8 mouse cellular contexts compared by ENCODE assay signal in genomic region chr2:143945466-143946075, GRCm38 (mm10). TPM values are rescaled to one million over a fixed set of nuclear protein-coding genes. Genes with fewer than 3 reads are reported as not detected.
A peak's percentile ranks its signal among the peaks of the same experiment; 100 is the strongest.
DNase-seq lines count a peak whose midpoint lies in the region; TF ChIP-seq lines count a peak whose summit lies in the region.

No protein-coding gene starts in this region.

- peaks cover 9% of the 10 kb centered on the region for H3K79me3 ChIP-seq in C2C12 (ENCODE audit: low read depth)

- TF ChIP-seq CTCF in gastrocnemius, adult 2 months (IDR thresholded peaks at IDR 0.05), result peak; percentile 62
- TF ChIP-seq CTCF in C2C12 (IDR thresholded peaks at IDR 0.05; ENCODE audit: control insufficient read depth, insufficient read depth, insufficient read length), result peak; percentile 29
- peak; percentile 75; the same call in 1 of the 2 replicates for TF ChIP-seq CTCF in small intestine, adult 2 months (IDR thresholded peaks at IDR 0.05; ENCODE audit: extremely low read depth, insufficient read length, insufficient replicate concordance, low read depth, low read length)

- H3K4me1 ChIP-seq in small intestine, adult 2 months (ENCODE audit: control insufficient read depth, insufficient read depth, insufficient read length, low read length), result peaks cover 8% of the 10 kb centered on the region

- peak; percentile 44 for DNase-seq in gastrocnemius, adult 2 months
- no peak for DNase-seq in gastrocnemius, postnatal 4 days (ENCODE audit: low spot score in 2 of 2)
- DNase-seq in adrenal gland, postnatal 36 days, result peak; percentile 55 to 64
- peak; percentile 54 for DNase-seq in large intestine, adult 2 months (ENCODE audit: low read depth, low spot score)
- DNase-seq in left cerebral cortex, postnatal 4 days, result no peak
- no peak for DNase-seq in layer of hippocampus, postnatal 36 days

- TF ChIP-seq POLR2A in small intestine, adult 2 months (IDR thresholded peaks at IDR 0.05; ENCODE audit: low read depth, low read length), result no peak

- peaks cover 95% of the 10 kb centered on the region for H3K36me3 ChIP-seq in C2C12 (ENCODE audit: control insufficient read depth, insufficient read depth)
- peaks cover 92% of the 10 kb centered on the region for H3K36me3 ChIP-seq in small intestine, adult 2 months (ENCODE audit: control insufficient read depth, insufficient read depth, low read length)

- WGBS in large intestine, adult 2 months, result 64% methylated on average over 7 of the region's 7 CpGs
- 57% methylated on average over 7 of the region's 7 CpGs for WGBS in small intestine, adult 2 months

- H3ac ChIP-seq in C2C12 (ENCODE audit: control insufficient read depth, insufficient read length, low read depth), result no peak overlapping the region

- H3K4me3 ChIP-seq in gastrocnemius, adult 2 months, result no peak overlapping the region
- H3K4me3 ChIP-seq in C2C12 (ENCODE audit: insufficient read depth, poor library complexity, severe bottlenecking), result no peak overlapping the region
- H3K4me3 ChIP-seq in small intestine, adult 2 months (ENCODE audit: low read depth, low read length), result no peak overlapping the region

- H3K27me3 ChIP-seq in C2C12 (ENCODE audit: control insufficient read depth, insufficient read depth, insufficient read length), result no peaks in the 10 kb centered on the region
- H3K27me3 ChIP-seq in small intestine, adult 2 months (ENCODE audit: control insufficient read depth, insufficient read depth, low read length), result no peaks in the 10 kb centered on the region

- intact Hi-C loops in gastrocnemius, adult 2 months (cut with DNase I), result no loop called here
- intact Hi-C loops in left cerebral cortex, postnatal 4 days (cut with DNase I), result no loop called here

- peaks cover 16% of the 10 kb centered on the region for H3K79me2 ChIP-seq in C2C12 (ENCODE audit: control insufficient read depth, insufficient read depth)

- H3K27ac ChIP-seq in gastrocnemius, adult 2 months, result no peak overlapping the region
- no peak overlapping the region for H3K27ac ChIP-seq in small intestine, adult 2 months (ENCODE audit: insufficient read depth, low read depth, low read length)

TF ChIP-seq in C2C12, 6 proteins besides CTCF, POLR2A, EP300 and RAD21:
- TF ChIP-seq USF1 (IDR thresholded peaks at IDR 0.05; ENCODE audit: low read depth) (no peak), MAX (IDR thresholded peaks at IDR 0.05) (no peak), CEBPB (IDR thresholded peaks at IDR 0.05; ENCODE audit: low read depth) (no peak), FOSL1 (IDR thresholded peaks at IDR 0.05; ENCODE audit: insufficient read depth, low read length, poor library complexity, severe bottlenecking) (no peak), MYOG (IDR thresholded peaks at IDR 0.05; ENCODE audit: control insufficient read depth, extremely low read depth, insufficient read length) (no peak), MYOD1 (IDR thresholded peaks at IDR 0.05; ENCODE audit: control insufficient read depth, insufficient read length, low read depth) (no peak)

RNA-seq across cellular contexts. Expression of gene Dstn, which starts 30.5 kb away (rescaled TPM):
- total RNA-seq in gastrocnemius, adult 2 months (2021), result 10 to 100 TPM; 24.9 to 28.2 TPM
- total RNA-seq in gastrocnemius, postnatal 4 days (2021), result 100 to 1,000 TPM; 118 to 129 TPM
- 287 TPM for polyA plus RNA-seq in C2C12 (2012; fragmentation: generic; extraction: Trizol)
- 100 to 1,000 TPM; 227 to 300 TPM for total RNA-seq in adrenal gland, postnatal 36 days (2021)
- polyA plus RNA-seq in large intestine, adult 2 months (2012; rRNA removed), result 227 and 275 TPM in 2 replicates
- 28.5 and 69.3 TPM in 2 replicates for polyA plus RNA-seq in small intestine, adult 2 months (2012; rRNA removed)
- 100 to 1,000 TPM; 275 to 292 TPM for total RNA-seq in left cerebral cortex, postnatal 4 days (2021)
- 100 to 1,000 TPM; 199 to 209 TPM for total RNA-seq in layer of hippocampus, postnatal 36 days (2021)

Comparison
In these comparisons a context has a peak if more than half of its experiments do, and no peak if none do; other contexts are left out.
1. DNase-seq: peak in gastrocnemius, adult 2 months (single experiment), adrenal gland, postnatal 36 days (2 of 2) and large intestine, adult 2 months (single experiment); none in gastrocnemius, postnatal 4 days (0 of 2), left cerebral cortex, postnatal 4 days (single experiment) and layer of hippocampus, postnatal 36 days (0 of 2).
2. RNA of gene Dstn, which starts 30.5 kb away (total RNA-seq): 227 to 300 TPM in adrenal gland, postnatal 36 days, 275 to 292 TPM in left cerebral cortex, postnatal 4 days, 199 to 209 TPM in layer of hippocampus, postnatal 36 days and 118 to 129 TPM in gastrocnemius, postnatal 4 days; 24.9 to 28.2 TPM in gastrocnemius, adult 2 months; every median in the first group is over 4 times any median in the second.
3. Peak in every context shown above with its lines, with median percentiles within 50 percentile points of each other: CTCF ChIP-seq.